Mouse (Mus musculus) kidney, adult 2 months (tissue): ENCODE measurements at regions not wholly inside any gene's neighbourhood (a gene's known extent, or its start where the extent isn't known, plus 50 kb on each side); places are given as distances from the start of the nearest gene placed in this dataset.

Experiments used
- CTCF ChIP-seq: fragments of 200-500 bp; conservative IDR thresholded peaks from 2 replicates; pipeline ENCODE4 v1.5.1; 2011; ENCODE audit warnings: low read depth, mild to moderate bottlenecking, control low read depth, low read length, moderate library complexity, mixed read lengths; ENCODE audit not compliant: insufficient read depth, insufficient read length
- POLR2A ChIP-seq: fragments of 200-500 bp; IDR thresholded peaks from one replicate; pipeline ENCODE4 v1.6.1; 2011; ENCODE audit warnings: low read depth, low read length, control low read depth

DNA sequence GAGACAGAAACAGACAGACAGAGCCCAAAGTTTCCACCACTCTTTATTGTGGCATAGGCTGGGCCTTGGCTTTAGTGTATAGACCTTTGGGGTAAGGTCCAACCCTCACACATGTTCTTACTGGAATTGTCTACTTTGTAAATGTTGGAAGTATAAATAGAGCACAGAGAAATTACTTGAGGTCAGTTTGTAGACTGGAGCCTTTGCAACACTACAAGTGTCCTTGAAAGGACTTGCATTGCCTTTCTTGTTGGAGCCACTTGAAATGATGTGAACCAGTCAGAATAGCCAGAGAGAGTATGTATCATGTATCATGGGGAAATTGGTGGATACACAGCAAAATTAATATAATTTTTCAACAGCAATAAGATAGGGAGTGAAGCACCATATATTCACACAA, 131.4 kb downstream of the Btc start:
- TF ChIP-seq POLR2A (no peak), CTCF (no peak)
